Mouse (Mus musculus): ENCODE data around the gene Cela3b.
"Not testable (repeated sequence)": the region's sequence is repeated elsewhere in the genome, so short reads cannot be mapped to it uniquely, and the experiment has no call there.

Cela3b gene

DNA sequence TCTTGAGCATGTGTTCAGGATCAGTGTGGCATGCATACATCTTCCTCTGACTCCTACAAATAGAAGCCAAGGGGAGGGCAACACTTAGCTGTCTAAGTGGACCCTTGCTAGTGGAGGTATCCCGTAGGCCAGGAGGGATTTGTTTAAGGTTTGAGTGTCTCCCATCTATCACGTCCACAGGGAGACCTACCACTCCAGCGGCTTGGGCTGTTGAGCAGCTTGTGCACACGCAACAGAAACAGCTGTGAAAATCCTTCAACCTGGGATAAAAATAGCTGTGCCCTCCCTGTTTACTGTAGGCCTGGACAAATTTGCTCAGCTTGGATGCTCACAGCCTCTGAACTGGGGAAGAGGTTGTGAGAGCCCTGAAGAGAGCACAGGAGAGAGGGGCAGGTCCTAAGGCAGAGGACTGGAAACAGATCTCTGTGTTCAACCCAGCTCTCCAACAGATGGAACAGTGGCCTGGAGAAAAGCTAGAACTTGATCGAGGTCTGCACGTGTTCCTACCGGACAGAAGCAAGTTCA lies 18.1 kb downstream of the Cela3b start:
- not testable (repeated sequence) for DNase-seq

DNA sequence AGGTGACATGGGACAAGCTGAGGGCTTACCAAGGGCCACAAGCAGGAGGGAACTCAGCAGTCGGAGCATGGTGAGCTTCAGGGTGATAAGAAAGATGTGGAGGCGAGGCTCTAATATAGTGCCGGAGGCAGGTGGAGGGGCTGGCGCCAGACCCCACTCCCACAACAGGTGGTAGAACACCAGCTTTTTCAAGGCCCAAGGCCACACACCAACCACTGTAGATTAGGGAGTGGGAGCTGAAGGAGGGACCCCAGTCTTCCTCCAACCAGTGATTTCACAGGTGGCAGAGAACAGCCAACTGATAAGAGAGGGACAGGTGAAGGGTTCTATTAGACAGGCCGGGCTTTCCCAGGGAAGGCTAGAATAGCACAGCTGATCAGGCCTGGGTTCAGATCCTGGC lies 20.6 kb downstream of the Cela3b start, which contains the start of gene Cela3a:
Gene Cela3a, minus strand, starts transcription at position 101 of the 400 bp plus-strand sequence.
- DNase-seq, result no peak

GRCm38 (mm10) chr4:137405571-137405970 lies 24.8 kb downstream of the Cela3b start:
- no peak for DNase-seq

DNA sequence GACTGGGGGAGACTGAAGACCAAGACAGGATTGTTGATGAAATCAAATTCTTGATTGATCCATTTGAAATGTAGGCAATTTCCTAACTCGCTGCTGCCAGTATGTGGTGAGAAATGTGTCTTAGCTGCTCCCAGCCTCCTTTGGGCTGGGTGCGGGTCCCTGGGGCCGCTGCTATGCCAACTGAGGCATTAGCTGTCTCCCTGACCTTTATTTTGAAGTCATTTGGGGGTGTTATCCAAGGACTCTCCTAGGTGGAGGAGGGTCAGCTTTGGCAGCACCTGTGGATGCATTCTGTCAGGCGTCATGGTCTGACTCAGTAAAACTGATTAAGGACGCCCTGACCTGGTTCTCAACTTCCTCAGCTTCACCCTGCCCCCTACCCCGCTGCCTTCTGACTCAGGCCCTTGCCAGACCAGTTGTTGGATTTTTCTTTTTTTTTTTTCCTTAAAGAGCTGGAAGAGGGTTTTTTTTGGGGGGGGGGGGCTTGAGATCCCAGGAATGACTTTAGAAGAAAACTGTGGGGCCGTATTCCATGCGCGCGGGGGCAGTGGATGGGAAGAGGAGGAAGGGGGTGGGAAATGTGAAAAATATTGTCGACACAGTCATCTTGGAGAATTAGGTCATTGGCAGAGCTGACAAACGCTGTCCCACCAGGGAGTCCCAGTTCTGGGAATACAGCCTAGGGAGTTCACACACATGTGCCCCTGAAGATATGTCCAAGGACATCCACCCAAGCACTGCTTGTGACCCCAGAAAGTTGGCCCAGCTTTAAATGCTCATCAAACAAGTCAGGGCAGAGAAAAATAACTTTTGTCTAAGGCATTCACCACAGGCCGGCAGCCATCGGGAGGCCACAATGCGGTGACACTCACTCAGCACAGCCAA lies 33.5 kb downstream of the Cela3b start:
- DNase-seq, result peak; percentile 27 to 51

- peak; percentile 30 to 48 for DNase-seq
Measured at GRCm38 (mm10) chr4:137393378-137394135, 36.8 kb downstream of the Cela3b start.

GRCm38 (mm10) chr4:137392874-137393273 lies 37.5 kb downstream of the Cela3b start:
- peak; percentile 21 to 45 for DNase-seq

DNA sequence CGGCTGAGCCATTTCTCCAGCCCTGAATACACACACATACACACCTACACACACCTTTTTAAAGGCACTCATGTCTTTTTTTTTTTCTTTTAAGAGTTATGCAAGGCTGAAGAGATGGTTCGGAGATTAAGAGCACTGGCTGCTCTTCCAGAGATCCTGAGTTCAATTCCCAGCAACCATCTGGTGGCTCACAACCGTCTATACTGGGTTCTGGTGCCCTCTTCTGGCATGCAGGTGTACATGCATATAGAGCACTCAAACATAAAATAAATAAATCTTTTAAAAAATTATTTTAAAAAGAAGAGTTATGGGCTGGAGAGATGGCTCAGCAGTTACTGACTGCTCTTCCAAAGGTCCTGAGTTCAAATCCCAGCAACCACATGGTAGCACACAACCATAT lies 39.1 kb downstream of the Cela3b start:
- no peak for DNase-seq

- DNase-seq, result no peak
Measured at GRCm38 (mm10) chr4:137390196-137390595, 40.1 kb downstream of the Cela3b start.

- peak; percentile 24 to 57 for DNase-seq
Measured at GRCm38 (mm10) chr4:137388983-137389382, 41.4 kb downstream of the Cela3b start.

GRCm38 (mm10) chr4:137388059-137388794 lies 42.1 kb downstream of the Cela3b start:
- DNase-seq, result peak; percentile 86 to 92

- DNase-seq, result no peak
Measured at GRCm38 (mm10) chr4:137387482-137388058, 42.8 kb downstream of the Cela3b start.

GRCm38 (mm10) chr4:137380702-137381605 lies 49.4 kb downstream of the Cela3b start:
- DNase-seq, result peak in 1 of 2 experiments; percentile 28

DNA sequence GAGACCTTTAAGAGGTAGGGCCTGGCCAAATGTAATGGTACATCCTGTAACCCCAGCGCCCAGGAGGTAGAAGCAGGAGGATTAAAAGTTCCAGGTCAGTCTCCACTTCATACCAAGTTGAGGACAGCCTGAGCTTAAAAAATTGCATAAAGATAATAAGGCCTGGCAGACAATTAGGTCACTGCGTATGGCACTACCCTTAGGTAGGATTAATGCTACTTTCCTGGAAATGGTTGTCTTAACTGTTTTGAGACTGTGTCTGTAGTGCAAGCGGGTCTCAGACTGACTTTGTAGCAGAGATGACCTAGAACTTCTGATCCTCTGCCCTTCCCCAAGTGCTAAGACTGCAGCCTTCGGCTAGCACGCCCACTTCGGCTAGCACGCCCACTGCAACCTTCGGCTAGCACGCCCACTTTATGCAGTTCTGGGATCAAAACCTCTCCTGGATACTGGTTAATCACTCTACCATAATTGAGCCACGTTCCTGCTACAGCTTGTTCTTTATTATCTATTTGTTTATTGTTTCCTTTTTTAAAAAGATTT lies 50.6 kb downstream of the Cela3b start:
- no peak for DNase-seq

- no peak for DNase-seq
Measured at GRCm38 (mm10) chr4:137379085-137379484, 51.3 kb downstream of the Cela3b start.

- no peak for DNase-seq
Measured at GRCm38 (mm10) chr4:137377526-137378304, 52.6 kb downstream of the Cela3b start.

GRCm38 (mm10) chr4:137376778-137377177 lies 53.6 kb downstream of the Cela3b start:
- no peak for DNase-seq

- DNase-seq, result peak; percentile 41 to 48
Measured at GRCm38 (mm10) chr4:137375314-137376278, 54.7 kb downstream of the Cela3b start.

GRCm38 (mm10) chr4:137373711-137374110 lies 56.6 kb downstream of the Cela3b start:
- DNase-seq, result peak; percentile 29 to 50

All from kidney, postnatal 4 days (tissue).